Comparison of ENCODE assay signal across 8 mouse cellular contexts in the genomic region with DNA sequence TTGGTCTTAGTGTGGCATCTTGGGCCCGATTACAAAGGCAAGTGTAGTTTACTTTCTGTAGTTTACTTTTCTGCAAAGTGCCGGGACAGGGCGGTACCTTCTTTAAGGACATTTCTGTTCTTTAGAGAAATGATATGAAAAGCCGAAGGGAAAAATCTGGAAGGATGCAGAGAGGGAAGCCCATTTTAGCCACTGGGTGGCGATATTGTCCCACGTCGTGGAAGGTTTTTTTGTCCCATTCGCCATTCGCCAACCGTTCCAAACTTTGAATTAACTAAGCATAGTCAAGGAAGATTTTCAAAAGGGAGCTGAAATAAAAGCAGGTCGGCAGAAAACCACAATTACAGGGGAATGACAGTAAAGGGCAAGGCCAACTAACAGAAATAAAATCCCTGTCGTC. TPM values are rescaled to one million over a fixed set of nuclear protein-coding genes. Genes with fewer than 3 reads are reported as not detected.
A peak's percentile ranks its signal among the peaks of the same experiment; 100 is the strongest.
DNase-seq lines count a peak whose midpoint lies in the region; ATAC-seq lines count a peak whose summit lies in the region.

No protein-coding gene starts in this region.

- no peaks in the 10 kb centered on the region for H3K27me3 ChIP-seq in hindbrain, embryonic 11.5 days (ENCODE audit: control insufficient read depth, insufficient read depth, low read length)

- no peak overlapping the region for H3K4me3 ChIP-seq in hindbrain, embryonic 11.5 days (ENCODE audit: low read depth, low read length)

- no peaks in the 10 kb centered on the region for H3K36me3 ChIP-seq in hindbrain, embryonic 11.5 days (ENCODE audit: control insufficient read depth, insufficient read depth, low read length)

- no peak overlapping the region for H3K27ac ChIP-seq in hindbrain, embryonic 11.5 days (ENCODE audit: low read depth, low read length)

- no peaks in the 10 kb centered on the region for H3K9me3 ChIP-seq in hindbrain, embryonic 11.5 days (ENCODE audit: control insufficient read depth, low read length)

- peak; percentile 57 for DNase-seq in CD4-positive, CD25-positive, alpha-beta regulatory T cell, adult 2 months (ENCODE audit: low read depth, low spot score)
- peak; percentile 58 to 72 for DNase-seq in cerebellum, adult 18-20 months
- peak; percentile 88 for DNase-seq in hindbrain, embryonic 11.5 days (ENCODE audit: low spot score)
- DNase-seq in layer of hippocampus, postnatal 10 days (ENCODE audit: low spot score in 2 of 2): peak; percentile 86 to 88
- DNase-seq in right cerebral cortex, postnatal 36 days (ENCODE audit: low spot score in 2 of 2): peak; percentile 39 to 50

- no peak overlapping the region for H3K4me2 ChIP-seq in hindbrain, embryonic 11.5 days (replicated peaks; ENCODE audit: low read depth, low read length)

- 7% methylated on average over 12 of the region's 12 CpGs for WGBS in hindbrain, embryonic 11.5 days

- H3K9ac ChIP-seq in hindbrain, embryonic 11.5 days (ENCODE audit: low read depth, low read length): no peak overlapping the region

- no peaks in the 10 kb centered on the region for H3K4me1 ChIP-seq in hindbrain, embryonic 11.5 days (replicated peaks; ENCODE audit: control insufficient read depth, insufficient read depth, low read length)

- no peak for ATAC-seq in CD4-positive, CD25-positive, alpha-beta regulatory T cell, adult 4 months
- peak; percentile 62; the same call in 1 of the 2 replicates for ATAC-seq in frontal cortex, adult (ENCODE audit: low TSS enrichment)
- ATAC-seq in hindbrain, embryonic 11.5 days (ENCODE audit: low FRiP score): no peak
- ATAC-seq in megakaryocyte, adult 5-6 weeks (ENCODE audit: poor library complexity, severe bottlenecking): peak; percentile 63

RNA-seq across cellular contexts. Expression of a gene that starts 13.3 kb away (rescaled TPM):
- polyA plus RNA-seq in CD4-positive, CD25-positive, alpha-beta regulatory T cell, adult 4 months (2017; shearing (Covaris generic)): 1 to 10 TPM; 9.7 to 10.0 TPM
- 19.8 and 21.9 TPM in 2 replicates for polyA plus RNA-seq in hindbrain, embryonic 11.5 days (2014; fragmentation: Nextera tagmentation; extraction: Ambion mirVana)
- total RNA-seq in layer of hippocampus, postnatal 10 days (2021): 1 to 10 TPM; 5.0 to 5.4 TPM
- total RNA-seq in megakaryocyte, adult 5-6 weeks (2015): 14.6 and 14.8 TPM in 2 replicates
- total RNA-seq in megakaryocyte, adult 5-6 weeks (2017): 8.5 and 9.8 TPM in 2 replicates

RNA-seq across cellular contexts. Expression of a gene that starts 38.5 kb away (rescaled TPM):
- not detected for polyA plus RNA-seq in CD4-positive, CD25-positive, alpha-beta regulatory T cell, adult 4 months (2017; shearing (Covaris generic))
- polyA plus RNA-seq in hindbrain, embryonic 11.5 days (2014; fragmentation: Nextera tagmentation; extraction: Ambion mirVana): not detected in 2 replicates
- under 1 TPM; 0.74 to 0.98 TPM for total RNA-seq in layer of hippocampus, postnatal 10 days (2021)
- 0.54 and 2.0 TPM in 2 replicates for total RNA-seq in megakaryocyte, adult 5-6 weeks (2015)
- total RNA-seq in megakaryocyte, adult 5-6 weeks (2017): 1.3 TPM in 1 of 2 replicates, not detected in the other

Comparison
In these comparisons a context has a peak if more than half of its experiments do, and no peak if none do; other contexts are left out.
1. ATAC-seq: peak in frontal cortex, adult (single experiment) and megakaryocyte, adult 5-6 weeks (single experiment); none in CD4-positive, CD25-positive, alpha-beta regulatory T cell, adult 4 months (single experiment) and hindbrain, embryonic 11.5 days (single experiment).
2. Peak in every context shown above with its lines, with median percentiles within 50 percentile points of each other: DNase-seq.